Mouse (Mus musculus) olfactory bulb, adult 2 months (tissue): ENCODE measurements at regions not wholly inside any gene's neighbourhood (a gene's known extent, or its start where the extent isn't known, plus 50 kb on each side); places are given as distances from the start of the nearest gene placed in this dataset.

Experiments
- CTCF ChIP-seq: fragments of 200-500 bp; IDR thresholded peaks from 2 replicates; pipeline ENCODE4 v1.5.1; 2012; ENCODE audit warnings: low read depth, mild to moderate bottlenecking, low read length, moderate library complexity; ENCODE audit not compliant: insufficient read depth
- POLR2A ChIP-seq: fragments of 200-500 bp; IDR thresholded peaks from 2 replicates; pipeline ENCODE4 v1.6.1; 2012; ENCODE audit warnings: mild to moderate bottlenecking, low read depth, low read length, moderate library complexity; ENCODE audit not compliant: insufficient read depth

DNA sequence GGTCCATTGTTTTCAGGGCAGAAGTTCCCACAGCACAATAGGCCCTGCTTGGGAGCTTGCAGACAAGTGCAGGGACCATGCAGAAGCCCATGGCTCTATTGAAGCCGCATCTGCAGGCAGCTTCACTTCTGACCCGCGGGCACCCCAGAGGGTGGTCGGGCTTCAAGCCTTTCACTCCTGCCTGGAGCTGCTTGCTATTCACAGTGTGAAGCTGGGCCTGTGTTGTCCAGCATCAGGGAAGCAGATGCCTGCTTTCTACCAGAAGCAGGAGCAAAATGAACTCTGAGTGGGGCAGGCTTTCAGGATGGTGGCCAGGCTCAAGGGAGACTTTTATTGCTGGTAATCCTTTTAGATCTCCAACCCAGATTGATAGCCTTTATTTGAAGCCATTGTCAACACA is 180.2 kb upstream of the Arglu1 start:
- TF ChIP-seq CTCF (no peak), POLR2A (no peak)
